Mouse (Mus musculus): ENCODE data around the gene Suclg1. TPM values are rescaled to one million over a fixed set of nuclear protein-coding genes. Genes with fewer than 3 reads are reported as not detected.

Suclg1 gene
- 56.4 and 64.4 TPM in 2 replicates for polyA plus RNA-seq (2012; ENCODE audit: insufficient read depth, insufficient read length, missing spikeins)

DNA sequence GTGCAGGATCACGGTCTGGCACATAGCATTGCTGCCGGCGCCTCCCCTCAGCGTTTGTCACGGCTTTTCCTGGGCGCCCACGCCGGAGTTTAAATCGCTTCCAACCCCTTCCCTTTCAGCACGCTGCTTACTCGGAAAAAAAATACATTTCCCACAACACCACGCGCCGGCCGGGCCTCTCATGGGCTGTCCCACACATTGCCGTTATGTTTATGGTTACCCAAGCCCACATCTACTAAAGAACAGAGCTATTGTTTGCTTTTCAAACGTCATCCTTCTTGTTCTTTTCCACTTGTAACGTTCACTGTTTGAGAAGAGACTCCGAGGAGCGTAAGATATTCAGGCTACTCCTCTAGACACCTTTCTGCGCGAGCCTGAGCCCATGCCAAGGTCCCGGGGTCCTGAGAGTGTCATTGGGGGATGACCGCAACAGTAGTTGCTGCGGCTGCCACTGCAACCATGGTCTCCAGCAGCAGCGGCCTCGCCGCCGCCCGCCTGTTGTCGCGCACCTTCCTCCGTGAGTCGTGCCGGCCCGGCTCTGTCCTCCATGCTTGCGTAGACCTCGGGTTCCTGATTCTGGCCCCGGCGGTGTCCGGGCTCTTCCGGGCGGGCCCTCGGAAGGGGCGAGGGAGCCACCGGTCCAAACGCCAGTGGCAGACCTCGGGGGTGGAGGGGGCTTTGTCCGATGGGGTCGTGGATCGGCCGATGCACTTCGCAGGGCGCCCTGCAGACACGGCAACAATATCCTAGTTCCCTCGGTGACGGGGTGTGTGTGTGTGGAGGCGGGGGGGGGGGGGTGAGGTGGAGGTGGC is at the start of gene Suclg1:
Suclg1 (plus strand) TSS at position 146 of the 812 bp plus-strand sequence.
- peaks cover 12% of the 10 kb centered on the region for H3K4me1 ChIP-seq (ENCODE audit: control insufficient read depth, insufficient read depth, low read length)
- H3K27ac ChIP-seq (ENCODE audit: insufficient read depth, low read depth, low read length) = peak within 1 kb of the TSS; percentile 79
- H3K4me3 ChIP-seq (ENCODE audit: insufficient read depth, low read length) = peak within 1 kb of the TSS; percentile 97
- no peak for TF ChIP-seq CTCF (IDR thresholded peaks at IDR 0.05; ENCODE audit: low read depth, low read length)
- no peak for TF ChIP-seq POLR2A (IDR thresholded peaks at IDR 0.05; ENCODE audit: borderline replicate concordance, low read depth, low read length)

DNA sequence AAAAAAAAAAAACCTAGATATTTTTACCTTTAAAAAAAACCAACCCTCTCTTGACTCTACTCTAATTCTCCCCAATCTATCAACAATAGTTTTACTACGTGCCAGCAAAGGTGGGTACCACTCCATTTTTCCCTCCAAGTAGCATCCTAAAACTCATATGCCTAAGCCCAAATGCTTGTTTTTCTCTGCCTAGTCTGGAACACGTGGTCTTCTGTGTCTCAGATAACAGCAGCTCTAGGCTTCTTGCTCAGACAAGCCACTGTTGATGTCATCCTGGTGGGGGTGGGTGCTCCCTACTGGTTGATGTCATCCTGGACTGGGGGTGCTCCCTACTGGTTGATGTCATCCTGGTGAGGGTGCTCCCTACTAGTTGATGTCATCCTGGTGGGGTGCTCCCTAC is 44.5 kb upstream of the Suclg1 start:
- no peak overlapping the region for H3K4me3 ChIP-seq (ENCODE audit: insufficient read depth, low read length)
- H3K4me1 ChIP-seq (ENCODE audit: control insufficient read depth, insufficient read depth, low read length) = peaks cover 4% of the 10 kb centered on the region
- no peak overlapping the region for H3K27ac ChIP-seq (ENCODE audit: insufficient read depth, low read depth, low read length)
- TF ChIP-seq POLR2A (IDR thresholded peaks at IDR 0.05; ENCODE audit: borderline replicate concordance, low read depth, low read length) = no peak
- TF ChIP-seq CTCF (IDR thresholded peaks at IDR 0.05; ENCODE audit: low read depth, low read length) = no peak

DNA sequence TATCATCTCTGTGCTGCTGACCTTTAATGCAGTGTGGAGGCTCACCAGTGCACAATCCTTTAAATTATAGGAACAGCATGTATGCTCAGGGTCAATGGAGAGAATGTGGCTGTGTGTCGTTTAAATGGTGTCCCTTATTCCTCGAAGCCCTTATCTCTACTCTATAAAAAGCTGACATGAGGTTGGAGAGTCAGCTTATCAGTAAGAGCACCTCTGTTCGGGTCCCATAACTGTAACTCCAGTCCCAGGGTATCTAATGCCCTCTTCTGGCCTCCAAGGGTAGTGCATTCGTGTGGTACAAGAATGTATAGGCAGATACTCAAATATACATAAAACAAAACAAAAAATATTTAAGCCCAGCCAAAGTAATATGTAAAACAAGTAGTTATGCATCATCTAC is 43.2 kb upstream of the Suclg1 start:
- no peak for TF ChIP-seq CTCF (IDR thresholded peaks at IDR 0.05; ENCODE audit: low read depth, low read length)
- TF ChIP-seq POLR2A (IDR thresholded peaks at IDR 0.05; ENCODE audit: borderline replicate concordance, low read depth, low read length) = no peak
- Histone ChIP-seq H3K27ac (ENCODE audit: insufficient read depth, low read depth, low read length) (no peak overlapping the region), H3K4me1 (ENCODE audit: control insufficient read depth, insufficient read depth, low read length) (peaks cover 13% of the 10 kb centered on the region), H3K4me3 (ENCODE audit: insufficient read depth, low read length) (no peak overlapping the region)

DNA sequence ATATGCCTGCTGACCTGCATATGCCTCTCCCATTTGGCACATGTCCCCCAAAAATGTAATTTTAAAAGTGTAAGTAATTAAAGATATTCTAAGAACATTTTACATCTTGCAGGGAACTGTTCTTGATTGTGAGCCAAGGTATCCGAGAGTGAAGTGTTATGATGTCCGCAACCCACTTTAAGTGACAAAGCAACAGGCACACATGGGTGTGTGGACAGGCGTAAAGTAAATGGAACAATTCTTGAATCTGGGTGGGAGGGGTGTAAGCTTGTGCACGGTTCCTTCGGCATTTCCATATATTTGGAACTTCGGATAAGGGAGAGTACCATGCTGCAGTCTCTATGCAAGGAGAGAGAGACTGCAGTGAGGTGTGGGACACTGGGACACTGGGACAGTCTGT is 38.6 kb upstream of the Suclg1 start:
- H3K27ac ChIP-seq (ENCODE audit: insufficient read depth, low read depth, low read length) = peak overlapping the region; percentile 70
- TF ChIP-seq POLR2A (IDR thresholded peaks at IDR 0.05; ENCODE audit: borderline replicate concordance, low read depth, low read length) = no peak
- no peak for TF ChIP-seq CTCF (IDR thresholded peaks at IDR 0.05; ENCODE audit: low read depth, low read length)
- no peak overlapping the region for H3K4me3 ChIP-seq (ENCODE audit: insufficient read depth, low read length)
- peaks cover 25% of the 10 kb centered on the region for H3K4me1 ChIP-seq (ENCODE audit: control insufficient read depth, insufficient read depth, low read length)

DNA sequence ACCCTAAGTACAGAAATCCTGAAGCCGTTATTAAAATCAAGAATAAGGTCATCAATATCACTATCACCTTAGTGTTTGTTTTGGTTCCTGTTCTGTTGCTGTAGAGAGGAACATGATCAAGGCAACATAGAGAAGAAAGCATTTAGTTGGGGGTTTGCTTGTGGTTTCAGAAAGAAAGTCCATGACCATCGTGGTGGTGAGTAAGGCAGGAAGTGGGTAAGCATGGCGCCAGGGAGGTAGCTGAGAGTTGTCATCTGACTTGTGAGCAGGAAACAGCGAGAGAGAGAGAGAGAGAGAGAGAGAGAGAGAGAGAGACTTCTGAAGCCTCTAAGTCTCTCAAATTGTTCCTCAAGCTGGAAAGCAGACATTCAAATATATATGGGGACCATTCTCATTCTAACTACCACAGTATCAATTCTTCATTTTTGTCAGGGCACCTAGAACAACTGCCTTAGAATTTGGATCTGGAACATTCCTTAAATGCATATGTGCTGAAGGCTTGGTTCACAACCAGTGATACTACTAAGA is 37.7 kb upstream of the Suclg1 start:
- peak overlapping the region; percentile 89 for H3K27ac ChIP-seq (ENCODE audit: insufficient read depth, low read depth, low read length)
- H3K4me3 ChIP-seq (ENCODE audit: insufficient read depth, low read length) = no peak overlapping the region
- TF ChIP-seq POLR2A (IDR thresholded peaks at IDR 0.05; ENCODE audit: borderline replicate concordance, low read depth, low read length) = no peak
- no peak for TF ChIP-seq CTCF (IDR thresholded peaks at IDR 0.05; ENCODE audit: low read depth, low read length)
- H3K4me1 ChIP-seq (ENCODE audit: control insufficient read depth, insufficient read depth, low read length) = peaks cover 25% of the 10 kb centered on the region

DNA sequence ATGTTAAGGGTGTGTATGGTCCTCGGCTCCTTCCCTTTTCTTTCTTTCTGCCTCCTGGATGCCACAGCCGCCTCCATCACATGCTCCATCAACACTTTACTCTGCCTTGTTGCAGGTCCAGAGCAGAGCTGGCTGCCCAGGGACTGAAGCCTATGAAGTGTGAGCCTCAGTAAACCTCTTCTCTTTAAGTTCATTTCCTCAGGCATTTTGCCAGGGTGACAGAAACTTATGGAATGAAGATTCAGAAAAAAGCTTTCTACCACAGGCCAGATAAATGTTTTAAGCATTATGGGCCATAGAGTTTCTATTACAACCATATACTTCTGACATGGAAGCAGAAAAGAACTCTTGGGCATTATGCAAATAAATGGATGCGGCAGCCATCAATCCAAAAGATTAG is 37.1 kb upstream of the Suclg1 start:
- peaks cover 25% of the 10 kb centered on the region for H3K4me1 ChIP-seq (ENCODE audit: control insufficient read depth, insufficient read depth, low read length)
- TF ChIP-seq POLR2A (IDR thresholded peaks at IDR 0.05; ENCODE audit: borderline replicate concordance, low read depth, low read length) = no peak
- no peak for TF ChIP-seq CTCF (IDR thresholded peaks at IDR 0.05; ENCODE audit: low read depth, low read length)
- H3K4me3 ChIP-seq (ENCODE audit: insufficient read depth, low read length) = no peak overlapping the region
- H3K27ac ChIP-seq (ENCODE audit: insufficient read depth, low read depth, low read length) = peak overlapping the region; percentile 89

DNA sequence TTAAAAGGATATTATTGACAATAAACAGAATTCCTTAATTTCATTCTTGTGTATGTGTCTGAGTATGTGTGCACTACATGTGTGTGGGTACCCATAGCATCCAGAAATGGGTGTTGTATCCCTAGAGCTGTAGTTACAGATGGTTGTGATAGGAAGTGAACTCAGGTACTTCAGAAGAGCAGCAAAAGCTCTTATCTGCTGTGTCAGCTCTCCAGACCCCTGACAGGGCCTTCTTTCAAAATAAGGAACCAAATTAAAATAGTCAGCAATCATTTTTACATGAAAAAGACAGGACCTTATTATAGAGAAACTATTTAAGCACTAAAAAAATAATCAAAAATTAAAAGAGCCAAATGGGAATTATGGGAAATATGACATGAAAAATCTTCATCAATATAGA is 36.6 kb upstream of the Suclg1 start:
- H3K4me3 ChIP-seq (ENCODE audit: insufficient read depth, low read length) = no peak overlapping the region
- TF ChIP-seq POLR2A (IDR thresholded peaks at IDR 0.05; ENCODE audit: borderline replicate concordance, low read depth, low read length) (no peak), CTCF (IDR thresholded peaks at IDR 0.05; ENCODE audit: low read depth, low read length) (no peak)
- H3K4me1 ChIP-seq (ENCODE audit: control insufficient read depth, insufficient read depth, low read length) = peaks cover 25% of the 10 kb centered on the region
- H3K27ac ChIP-seq (ENCODE audit: insufficient read depth, low read depth, low read length) = peak overlapping the region; percentile 49

DNA sequence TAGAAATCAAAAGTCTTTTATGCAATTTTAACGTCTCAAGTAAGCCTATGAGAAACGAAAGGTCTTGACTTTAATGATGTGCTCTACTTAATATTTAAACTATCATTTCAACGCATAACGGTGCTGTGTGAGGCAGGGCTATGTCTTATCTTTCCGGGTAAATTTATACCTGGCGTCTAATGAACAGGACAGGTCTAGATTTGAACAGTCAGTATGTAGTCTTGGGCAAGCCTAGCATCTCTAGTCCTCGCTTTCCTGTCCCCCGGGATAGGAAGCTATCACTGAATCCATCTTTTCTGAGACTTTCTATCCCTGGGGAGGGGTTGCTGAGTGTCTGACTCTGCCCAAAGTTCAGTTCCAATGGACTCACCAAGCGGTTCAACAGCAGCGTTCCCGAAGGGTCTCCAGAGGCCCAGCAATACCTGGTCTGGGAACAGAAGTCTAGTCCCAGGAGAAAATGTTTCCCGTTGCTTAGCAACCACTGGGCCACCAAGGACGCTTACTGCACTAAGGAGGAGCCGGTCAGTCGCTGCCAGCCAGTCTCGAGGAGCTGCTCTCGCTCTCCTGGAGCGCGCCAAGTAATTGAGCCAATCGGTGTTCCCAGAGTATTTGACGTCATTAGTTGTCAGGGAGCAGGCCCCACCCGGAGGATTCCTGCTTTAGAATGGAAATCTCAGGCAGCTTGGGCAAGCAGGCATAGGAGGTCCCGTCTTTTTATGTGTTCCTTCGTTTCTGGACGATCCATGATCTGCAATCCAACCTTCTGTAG is 26.8 kb upstream of the Suclg1 start, which contains the start of gene Dnah6:
Dnah6 (minus strand) TSS at position 463 of the 769 bp plus-strand sequence.
- 0 out of 2 replicates have a peak within 1 kb of the TSS, but pooled peaks have one; percentile 10 for H3K4me3 ChIP-seq (ENCODE audit: insufficient read depth, low read length)
- TF ChIP-seq CTCF (IDR thresholded peaks at IDR 0.05; ENCODE audit: low read depth, low read length) = no peak
- no peak for TF ChIP-seq POLR2A (IDR thresholded peaks at IDR 0.05; ENCODE audit: borderline replicate concordance, low read depth, low read length)
- H3K27ac ChIP-seq (ENCODE audit: insufficient read depth, low read depth, low read length) = no peak within 1 kb of the TSS
- H3K4me1 ChIP-seq (ENCODE audit: control insufficient read depth, insufficient read depth, low read length) = no peaks in the 10 kb centered on the region

DNA sequence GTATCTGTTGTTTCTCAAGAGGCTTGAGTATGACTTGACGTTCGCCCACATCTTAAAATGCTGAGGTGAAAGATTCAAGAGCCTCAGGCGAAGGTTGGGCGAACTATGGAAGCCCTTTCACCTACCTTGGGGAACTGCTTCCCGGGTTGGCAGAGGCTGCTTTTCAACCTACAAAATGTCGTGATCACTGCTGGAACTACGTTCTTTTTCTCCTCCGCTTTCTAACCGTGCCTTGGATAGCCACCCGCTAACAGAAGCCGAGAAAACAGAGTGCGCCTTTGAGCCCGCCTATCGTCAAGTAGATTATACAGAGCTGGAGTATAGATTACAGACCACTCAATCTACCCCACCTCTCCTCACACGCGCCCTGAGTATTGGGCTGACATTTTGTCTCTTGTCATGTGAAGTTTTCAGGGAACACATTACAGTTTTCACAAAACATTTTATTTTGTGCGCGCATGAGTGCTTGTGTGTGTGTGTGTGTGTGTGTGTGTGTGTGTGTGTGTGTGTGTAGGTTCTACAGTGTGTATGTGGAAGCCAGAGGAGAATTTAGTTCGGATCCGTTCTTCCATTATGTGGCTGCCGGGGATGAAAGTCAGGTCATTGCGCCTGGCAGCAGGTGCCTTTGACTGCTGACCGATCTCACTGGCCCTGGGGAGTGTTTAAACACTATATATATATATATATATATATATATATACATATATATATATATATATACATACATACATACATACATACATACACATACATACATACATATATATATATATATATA is 26.0 kb upstream of the Suclg1 start:
- TF ChIP-seq POLR2A (IDR thresholded peaks at IDR 0.05; ENCODE audit: borderline replicate concordance, low read depth, low read length) (no peak), CTCF (IDR thresholded peaks at IDR 0.05; ENCODE audit: low read depth, low read length) (no peak)
- Histone ChIP-seq H3K4me1 (ENCODE audit: control insufficient read depth, insufficient read depth, low read length) (no peaks in the 10 kb centered on the region), H3K27ac (ENCODE audit: insufficient read depth, low read depth, low read length) (no peak overlapping the region), H3K4me3 (ENCODE audit: insufficient read depth, low read length) (no peak overlapping the region)
